Mouse (Mus musculus) T-helper 17 cell (primary cell): Measurements from ENCODE around the gene Sobp.

Experiments used
- in situ Hi-C, 2 experiments: fragments of 300-600 bp; cut with MboI, MseI; formaldehyde crosslinking; loops; 1 replicate in 1 of 2; 2 replicates in 1 of 2; pipeline ENCODE4 v1.15.1; 2025; ENCODE audit warnings: high pct_unique_total_duplicates in 2 of 2

Sobp gene

DNA sequence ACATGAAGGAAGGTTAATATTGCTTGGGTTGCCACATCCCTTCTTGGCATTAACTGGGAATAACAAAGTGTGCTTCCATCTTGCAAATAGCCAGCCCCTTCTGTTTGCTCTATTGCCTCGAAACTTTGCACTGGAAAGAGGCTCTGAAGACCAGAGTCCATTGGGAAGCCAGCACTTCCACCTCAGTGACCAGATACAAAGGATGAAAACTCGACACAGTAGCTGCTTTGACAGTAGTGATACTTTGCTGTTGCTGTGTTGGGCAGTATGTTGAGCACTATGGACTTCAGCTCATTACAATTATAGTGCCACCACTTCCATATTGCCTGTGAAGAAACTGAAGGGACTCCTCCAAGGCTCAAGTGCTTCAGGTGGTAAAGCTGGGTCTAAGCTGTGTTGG is 86.9 kb downstream of the Sobp start:
- in situ Hi-C loops: no loop called here

DNA sequence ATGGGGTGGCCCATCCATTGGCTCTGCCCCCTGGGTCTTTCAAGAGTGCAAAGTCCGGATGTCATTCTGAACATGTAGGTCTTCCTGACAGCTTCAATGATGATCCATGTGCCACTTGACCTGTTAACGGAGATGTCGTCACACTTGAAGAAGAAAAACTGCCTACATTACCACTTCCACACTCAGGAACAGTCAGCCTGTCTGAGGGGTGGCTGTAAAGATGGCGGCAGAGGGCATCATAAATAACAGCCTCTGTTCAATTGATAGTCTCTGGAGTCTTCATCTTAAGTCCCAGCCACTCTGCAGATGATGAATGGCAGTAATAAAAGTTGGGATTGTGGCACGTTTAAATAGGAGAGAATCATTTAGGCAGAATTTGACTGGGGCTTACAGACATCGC is 87.4 kb downstream of the Sobp start:
- in situ Hi-C loops: no loop called here

DNA sequence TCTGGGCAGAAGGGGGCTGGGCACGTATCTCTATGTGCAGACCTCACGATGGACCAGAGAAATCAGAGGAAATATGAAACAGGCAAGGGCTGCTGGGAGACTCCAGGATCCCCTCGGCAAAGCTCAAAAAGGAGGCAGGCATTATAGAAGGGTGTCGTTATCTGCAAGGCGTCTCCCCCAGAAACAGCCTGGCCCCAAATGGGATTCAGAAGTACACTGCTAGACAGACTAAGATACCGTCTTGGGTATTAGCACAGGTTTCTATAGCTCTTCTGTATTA is 90.3 kb downstream of the Sobp start:
- in situ Hi-C loops: no loop called here

DNA sequence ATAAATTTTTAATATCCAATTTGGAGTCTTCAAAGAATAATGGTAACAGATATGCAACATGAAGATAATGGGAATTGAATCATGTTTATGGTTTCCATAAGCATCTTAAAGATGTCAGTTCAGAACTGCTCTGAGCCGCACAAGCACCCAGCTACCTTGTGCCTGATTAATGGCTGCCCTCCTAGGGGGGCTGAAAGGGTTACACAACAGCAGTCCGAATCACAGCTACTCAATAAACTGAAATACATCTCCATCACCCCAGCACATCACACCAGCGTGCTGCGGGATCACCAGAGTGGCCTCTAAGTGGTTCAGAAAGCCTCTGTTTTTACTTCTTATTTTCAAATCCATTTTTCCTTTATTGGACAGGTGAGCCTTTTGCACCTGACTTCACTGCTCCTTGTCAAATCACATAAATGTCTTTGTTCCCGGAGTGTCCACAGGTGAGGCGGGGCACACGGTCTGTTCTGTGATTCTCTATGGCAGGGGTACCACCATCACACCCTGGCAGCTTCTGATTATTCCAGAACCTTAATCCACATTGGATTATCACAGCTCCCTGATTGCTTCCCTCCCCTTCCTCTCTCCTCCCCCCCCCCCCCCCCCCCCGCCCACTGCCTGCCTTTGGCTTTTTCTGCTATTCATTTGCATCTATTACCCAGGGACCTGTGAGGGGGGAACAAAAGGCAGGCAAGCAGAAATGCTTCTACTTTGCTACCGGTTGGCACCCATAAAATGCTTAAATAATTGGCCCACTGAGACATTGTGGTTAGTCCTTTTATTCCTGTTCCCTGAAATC is 90.8 kb downstream of the Sobp start:
- in situ Hi-C loops: no loop called here

DNA sequence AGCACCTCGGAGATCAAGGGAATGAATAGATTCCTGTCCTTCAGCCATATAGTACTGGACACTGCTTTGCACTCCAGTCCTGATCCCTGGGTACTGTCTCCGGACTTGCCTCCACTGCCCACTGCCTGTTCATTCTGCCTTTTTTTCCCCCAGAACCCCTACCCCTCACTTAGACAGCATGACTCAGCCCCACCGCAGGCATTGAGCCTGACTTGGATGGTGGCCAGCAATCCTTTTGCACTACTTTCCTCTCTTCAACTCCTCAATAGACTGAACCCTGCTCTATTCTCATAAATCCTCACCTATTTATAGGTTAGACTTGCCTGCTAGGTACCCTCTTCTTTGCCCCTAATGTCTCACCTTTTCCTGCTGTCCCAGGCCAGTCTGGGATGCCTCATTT is 93.0 kb downstream of the Sobp start:
- in situ Hi-C loops: no loop called here

DNA sequence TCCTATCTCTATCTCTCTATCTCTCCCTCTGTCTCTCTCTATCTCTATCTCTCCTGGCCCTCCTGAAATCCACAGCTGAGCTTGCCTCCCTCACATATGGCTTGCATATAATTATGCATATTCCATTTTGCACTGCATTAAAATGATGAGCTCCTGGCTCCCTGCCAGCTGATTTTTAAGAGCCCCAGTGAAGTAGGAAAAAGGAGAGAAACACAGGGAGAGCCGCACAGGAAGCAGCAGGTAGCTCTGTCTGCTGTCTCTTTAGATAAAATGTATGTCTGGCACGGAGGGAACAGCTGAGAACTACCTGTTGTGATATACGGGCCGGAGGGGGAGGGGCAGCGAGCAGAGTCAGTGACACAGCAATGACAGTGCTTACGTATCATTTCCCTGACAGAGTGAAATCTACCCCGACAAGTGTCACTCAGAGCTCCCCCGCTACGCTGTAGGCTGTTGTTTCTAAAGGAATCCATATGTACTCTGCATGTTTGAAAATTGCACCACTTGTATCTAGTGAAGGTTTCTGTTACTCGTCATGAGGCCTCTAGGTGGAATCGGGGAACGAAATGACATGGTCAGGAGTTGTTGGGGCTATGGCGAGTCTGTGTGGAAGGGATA is 98.7 kb downstream of the Sobp start:
- in situ Hi-C loops: no loop called here

DNA sequence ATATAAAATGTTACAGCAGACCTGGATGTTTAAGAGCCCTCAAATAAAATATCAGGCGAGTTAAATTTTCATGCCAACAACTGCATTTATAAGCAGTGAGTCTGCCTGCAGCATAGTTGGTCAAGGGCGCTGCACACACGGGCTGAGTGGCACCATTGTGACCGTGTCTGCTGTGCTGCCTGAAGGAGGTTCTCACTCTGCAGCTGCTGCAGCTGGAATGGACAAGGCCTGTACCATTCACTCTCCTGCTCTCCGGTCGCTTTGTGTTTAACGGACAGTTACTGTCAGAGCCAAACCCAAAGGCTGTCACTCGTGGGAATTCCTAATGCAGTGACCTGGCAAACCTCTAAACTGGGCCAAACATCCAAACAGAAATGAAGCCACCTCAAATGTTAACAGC is 101.0 kb downstream of the Sobp start:
- in situ Hi-C loops: no loop called here

DNA sequence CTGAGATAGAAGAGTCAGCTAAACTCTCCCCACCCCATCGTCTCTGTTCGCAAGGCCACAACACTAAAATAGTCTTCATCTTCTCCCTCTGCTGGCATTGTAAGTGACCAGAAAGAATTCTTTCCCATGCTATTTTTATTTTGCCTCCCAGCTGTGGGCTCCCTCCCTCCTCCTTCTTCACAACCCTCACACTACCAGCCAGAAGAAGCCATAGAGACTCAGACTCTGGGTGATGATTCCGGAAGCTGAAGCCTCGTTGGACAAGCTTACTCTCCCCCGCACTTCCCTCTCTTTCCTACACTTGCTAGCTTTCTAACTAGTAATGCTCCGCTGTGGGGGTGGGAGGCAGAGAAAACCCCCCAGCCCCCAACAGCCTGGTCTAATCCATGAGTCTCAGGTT is 103.4 kb downstream of the Sobp start:
- in situ Hi-C loops: no loop called here

DNA sequence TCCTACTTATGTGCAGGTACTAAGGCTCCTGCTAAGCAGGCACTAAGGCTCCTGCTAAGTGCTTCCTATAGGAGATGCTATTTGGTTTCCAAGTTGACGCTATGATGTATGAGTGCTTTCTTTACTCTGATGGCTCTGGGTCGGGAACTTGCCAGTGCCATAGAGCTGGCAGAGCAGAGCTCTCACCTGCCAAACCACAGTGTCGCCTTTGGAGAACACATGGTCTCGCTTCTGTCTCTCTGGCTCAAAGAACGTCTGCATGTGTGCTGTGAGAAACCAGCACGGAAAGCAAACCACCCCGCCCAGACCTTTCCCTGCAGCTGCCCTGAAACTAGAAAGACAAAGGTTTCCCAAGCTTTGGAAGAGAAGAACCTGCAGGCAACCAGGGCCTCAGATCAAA is 109.0 kb downstream of the Sobp start:
- in situ Hi-C loops: no loop called here

DNA sequence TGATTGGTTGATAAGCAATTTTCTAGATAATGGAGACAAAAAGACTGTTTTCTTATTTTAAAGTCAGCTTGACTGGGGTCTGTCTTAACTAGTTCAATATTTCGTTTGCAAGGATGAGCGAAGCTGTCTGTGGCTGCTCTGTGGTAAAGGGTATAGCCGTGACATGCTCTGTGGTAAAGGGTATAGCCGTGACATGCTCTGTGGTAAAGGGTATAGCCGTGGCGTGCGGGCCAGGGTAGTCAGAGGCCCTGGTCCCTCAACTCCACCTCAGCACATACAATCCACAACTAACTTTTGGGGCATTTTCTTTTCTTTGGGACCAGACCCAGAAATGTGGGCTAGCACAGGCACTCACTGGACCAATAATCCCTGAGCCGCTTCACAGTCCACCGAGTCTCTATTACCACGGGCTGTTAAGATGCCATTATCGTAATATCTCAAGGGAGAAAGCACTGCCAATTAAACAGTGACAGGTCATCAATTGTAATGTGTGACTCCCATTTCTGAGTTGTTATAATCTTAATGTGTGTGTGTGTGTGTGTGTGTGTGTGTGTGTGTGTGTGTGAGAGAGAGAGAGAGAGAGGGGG is 112.7 kb downstream of the Sobp start:
- in situ Hi-C loops: no loop called here

DNA sequence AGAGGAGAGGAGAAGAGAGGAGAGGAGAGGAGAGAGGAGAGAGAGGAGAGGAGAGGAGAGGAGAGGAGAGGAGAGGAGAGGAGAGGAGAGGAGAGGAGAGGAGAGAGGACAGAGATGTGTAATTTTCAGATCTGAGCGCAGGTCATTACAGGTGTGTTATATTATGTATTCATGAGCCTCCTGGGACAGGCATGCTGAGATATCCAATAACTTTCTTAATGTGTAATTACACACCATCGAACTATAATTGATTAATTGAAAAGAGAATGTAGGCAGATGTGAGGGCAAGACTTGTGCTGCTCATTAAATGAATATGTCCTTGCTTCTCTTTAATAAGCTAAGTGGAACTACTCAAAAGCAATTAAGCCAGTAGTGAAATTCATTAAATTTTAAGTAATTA is 118.9 kb downstream of the Sobp start:
- in situ Hi-C loops: loop anchor here (10.0 kb wide), 2 partner anchors 199 to 1411 kb away; no protein-coding TSS in a partner anchor

DNA sequence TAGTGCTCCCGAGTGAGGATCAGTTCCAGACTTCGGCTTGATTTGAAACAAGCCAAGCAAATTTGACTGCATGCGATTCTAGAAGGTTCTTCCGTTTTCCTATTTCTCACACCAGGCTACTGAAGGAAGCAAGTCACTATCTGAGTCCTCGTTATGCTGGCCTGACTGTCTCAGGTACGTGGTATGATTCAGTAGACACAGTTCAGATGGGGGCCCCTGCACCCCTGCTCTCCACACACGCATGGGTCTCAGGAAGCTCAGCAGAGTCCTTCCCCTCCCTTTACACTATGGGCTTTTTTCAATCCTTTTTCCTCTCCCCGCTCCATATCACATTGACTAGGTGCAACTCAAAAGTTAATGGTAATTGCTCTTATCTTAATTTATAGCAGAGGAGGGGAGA is 119.6 kb downstream of the Sobp start:
- in situ Hi-C loops: loop anchor here (10.0 kb wide), 2 partner anchors 200 to 1410 kb away; no protein-coding TSS in a partner anchor

DNA sequence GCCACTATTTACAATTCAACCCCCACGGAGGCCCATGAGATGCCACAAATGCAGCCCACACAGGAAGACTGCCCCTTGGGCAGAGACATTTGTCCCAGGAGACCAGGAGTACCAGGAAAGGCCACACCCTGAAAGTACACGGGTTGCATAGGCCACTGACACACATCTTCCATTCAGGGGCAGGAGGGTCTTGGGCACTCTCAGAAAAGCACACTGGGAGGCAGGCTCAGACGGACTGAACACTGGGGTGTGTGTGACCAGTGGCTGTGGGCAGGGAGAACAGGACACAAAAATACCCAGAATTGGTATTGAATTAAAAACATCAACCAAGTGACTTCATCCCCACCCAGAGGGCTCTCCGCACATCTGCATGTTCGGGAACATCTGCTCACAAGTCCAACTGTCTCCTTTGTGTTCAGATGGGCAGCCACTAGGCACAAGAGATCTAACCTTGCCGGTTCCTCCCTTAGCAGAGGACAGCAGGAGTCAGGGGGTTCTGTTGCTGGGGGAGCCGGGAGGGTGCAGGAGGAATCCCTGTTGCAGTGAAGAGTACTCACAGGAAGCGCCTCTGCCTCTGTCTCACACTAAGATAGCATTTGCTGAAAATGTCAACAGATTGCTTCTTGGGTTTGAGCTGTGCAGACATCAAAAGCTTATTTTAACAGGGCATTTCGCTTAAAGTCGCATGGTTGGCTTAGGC is 120.3 kb downstream of the Sobp start:
- in situ Hi-C loops: loop anchor here (10.0 kb wide), 2 partner anchors 201 to 1409 kb away; no protein-coding TSS in a partner anchor

DNA sequence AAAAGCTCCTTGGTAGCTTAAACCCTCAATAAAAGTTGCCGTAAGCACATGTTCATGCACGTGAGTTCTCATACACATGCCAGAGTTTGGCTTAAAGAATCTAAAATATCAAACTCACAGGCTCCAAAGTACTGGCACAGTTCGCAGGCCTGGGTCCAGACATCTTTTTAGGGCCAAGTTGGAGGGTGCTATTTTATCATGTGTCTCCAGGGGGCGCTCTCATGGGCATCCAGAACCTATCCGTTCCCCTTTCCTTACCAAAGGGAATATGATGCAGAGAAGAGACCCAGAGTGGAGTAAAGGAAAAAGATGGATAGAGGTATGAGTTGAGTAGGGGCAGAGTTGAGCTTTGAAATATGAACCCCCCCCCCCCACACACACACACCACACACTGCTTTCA is 121.9 kb downstream of the Sobp start:
- in situ Hi-C loops: loop anchor here (10.0 kb wide), 2 partner anchors 202 to 1408 kb away; no protein-coding TSS in a partner anchor

DNA sequence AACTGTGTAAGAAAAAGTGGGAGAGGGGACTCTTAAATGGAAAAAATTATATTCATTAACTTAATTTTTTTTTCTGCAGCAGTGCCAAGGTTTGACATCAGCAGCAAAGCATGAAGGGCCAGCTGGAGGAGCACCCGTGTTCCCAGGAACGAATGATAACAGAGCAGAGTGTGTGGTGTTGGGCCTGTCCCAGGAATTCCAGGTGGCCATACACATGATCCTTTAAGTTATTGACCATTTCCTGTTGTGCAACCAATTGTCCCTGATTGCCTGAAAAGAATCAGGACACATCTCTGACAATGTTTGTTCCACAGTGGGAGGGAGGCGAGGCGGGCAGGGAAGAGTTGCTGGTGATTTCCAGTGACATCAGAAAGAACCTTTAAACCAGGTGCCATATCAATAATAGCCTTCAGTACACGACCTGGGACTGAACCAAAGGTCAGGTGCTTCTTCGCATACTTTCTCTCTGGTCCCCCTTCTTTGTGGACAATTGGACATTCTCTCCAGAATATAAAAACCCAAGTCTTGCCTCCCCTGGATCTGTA is 126.5 kb downstream of the Sobp start:
- in situ Hi-C loops: no loop called here

DNA sequence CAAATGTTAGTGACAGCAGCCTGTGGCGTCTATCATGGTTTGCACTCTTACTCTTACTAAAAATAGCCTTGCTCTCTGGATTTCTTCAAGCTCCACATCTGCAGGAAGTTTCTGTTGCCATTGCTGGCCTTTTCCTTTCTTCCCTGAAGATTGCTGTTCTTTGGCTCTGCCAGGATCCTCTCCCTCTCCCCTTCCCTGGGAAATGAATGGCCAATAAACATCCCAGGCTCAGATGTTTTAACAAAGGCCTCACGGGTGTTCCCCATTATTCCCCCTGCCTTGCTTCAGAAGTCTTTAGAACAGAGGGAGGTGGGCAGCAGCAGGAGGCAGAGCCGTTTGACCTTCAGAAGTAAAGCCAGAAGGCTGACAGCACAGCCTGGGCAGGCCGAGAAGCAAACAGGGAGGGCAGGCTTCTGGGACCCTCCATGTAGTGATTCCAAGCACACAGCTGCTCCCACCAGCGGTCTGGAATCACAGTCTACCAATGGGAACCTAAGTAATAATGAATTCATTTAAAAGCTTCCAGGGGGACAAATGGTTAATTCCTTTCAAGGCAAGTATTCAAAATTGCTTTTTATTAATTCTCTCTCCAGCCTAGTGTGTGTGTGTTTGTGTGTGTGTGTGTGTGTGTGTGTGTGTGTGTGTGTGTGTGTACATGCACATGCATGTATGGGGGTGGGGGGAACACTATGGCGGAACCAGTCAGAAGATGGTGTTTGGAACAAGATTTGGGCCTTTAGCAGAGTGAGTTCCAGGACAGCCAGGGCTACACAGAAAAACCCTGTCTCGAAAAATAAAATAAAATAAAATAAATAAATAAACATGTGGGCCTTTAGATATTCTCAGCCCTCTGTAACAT is 130.8 kb downstream of the Sobp start:
- in situ Hi-C loops: loop anchor here in 1 of 2 experiments (5.0 kb wide), 1 partner anchor 1841 kb away; no protein-coding TSS in a partner anchor

DNA sequence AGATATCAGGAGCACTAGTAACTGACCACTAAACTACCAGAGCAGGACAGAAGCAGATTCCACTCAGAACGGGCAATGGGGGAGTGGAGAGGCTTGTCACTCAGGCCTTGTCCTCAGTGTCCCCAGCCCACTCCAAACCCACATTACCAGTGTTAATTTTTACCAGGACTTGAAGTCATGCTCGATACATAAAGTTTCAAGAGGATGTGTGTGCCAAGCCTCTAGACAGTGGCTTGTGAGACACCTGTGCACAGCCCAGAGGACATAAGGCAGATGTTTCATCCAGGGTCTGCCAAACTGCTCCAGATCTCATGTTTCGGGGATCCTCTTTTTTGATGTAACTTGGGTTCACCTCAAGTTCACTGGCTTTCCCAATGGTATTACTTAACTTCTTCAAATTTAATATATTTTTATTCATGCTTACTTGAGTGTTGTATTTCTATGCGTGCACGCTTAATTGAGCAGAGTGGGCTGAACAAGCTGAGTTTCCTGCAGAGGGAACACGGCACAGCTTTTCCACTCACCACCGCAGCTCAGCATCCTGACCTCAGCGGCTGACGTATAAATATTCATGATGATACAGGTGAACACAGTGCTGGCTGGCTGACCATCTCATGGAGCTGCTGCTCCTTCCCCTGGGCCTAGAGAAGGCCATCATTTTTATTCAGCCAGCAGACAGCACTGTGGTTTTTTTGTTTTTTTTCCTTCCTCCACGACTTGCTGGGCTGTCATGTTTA is 131.6 kb downstream of the Sobp start:
- in situ Hi-C loops: loop anchor here in 1 of 2 experiments (5.0 kb wide), 1 partner anchor 1840 kb away; no protein-coding TSS in a partner anchor

DNA sequence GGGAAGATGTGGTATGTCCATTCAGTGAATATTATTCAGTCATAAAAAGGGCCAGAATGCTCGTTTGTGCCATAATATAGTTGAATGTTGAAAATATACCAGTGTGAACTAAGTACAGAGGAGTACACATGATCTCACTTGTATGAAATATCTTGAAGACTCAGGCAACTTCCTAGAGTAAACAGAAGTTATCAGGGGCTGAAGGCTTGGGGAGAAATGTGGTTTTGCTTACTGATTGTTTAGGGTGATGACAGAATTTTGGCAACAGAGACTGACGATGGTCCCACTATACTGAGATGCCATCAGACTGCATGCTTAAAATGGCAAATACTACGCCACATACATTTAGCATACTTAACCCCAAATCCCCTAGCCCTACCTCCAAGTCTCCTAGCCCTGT is 132.5 kb downstream of the Sobp start:
- in situ Hi-C loops: loop anchor here in 1 of 2 experiments (5.0 kb wide), 1 partner anchor 1839 kb away; no protein-coding TSS in a partner anchor

DNA sequence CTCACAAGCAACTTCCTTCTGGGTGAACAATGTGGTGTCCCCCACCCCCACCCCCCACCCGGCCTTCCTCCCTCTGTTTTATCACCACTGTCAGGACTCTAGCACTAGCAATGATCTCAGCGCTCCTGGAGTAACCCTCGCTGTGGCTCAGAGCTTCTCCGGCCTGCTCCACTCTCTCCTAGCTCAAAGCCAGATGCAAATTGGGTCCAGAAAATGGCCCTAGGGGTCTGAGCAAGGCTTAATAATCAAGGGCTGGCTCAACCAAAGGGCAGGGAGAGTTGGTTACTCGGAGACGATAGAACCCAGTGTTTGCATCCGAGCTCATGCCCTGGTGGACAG is 136.9 kb downstream of the Sobp start:
- in situ Hi-C loops: no loop called here
